Mouse (Mus musculus) hindbrain, embryonic 12.5 days (tissue): ENCODE results near the gene Trim25. TPM values are rescaled to one million over a fixed set of nuclear protein-coding genes. Genes with fewer than 3 reads are reported as not detected.
A peak's percentile ranks its signal among the peaks of the same experiment; 100 is the strongest.

ENCODE experiments used
- ATAC-seq: fragments of 200-750 bp; cut with Nextera tagmentation; 2 replicates; pipeline ENCODE4 v1.8.0; 2017; ENCODE audit warnings: moderate TSS enrichment; ENCODE audit not compliant: low FRiP score
- H3K27ac ChIP-seq: fragments of 300-500 bp; sonication (generic); 2 replicates; pipeline ENCODE4 v1.5.1; 2016; ENCODE audit warnings: mild to moderate bottlenecking
- H3K27me3 ChIP-seq: fragments of 300-500 bp; sonication (generic); 2 replicates; pipeline ENCODE4 v1.6.1; 2016; ENCODE audit warnings: mild to moderate bottlenecking
- H3K36me3 ChIP-seq: fragments of 300-500 bp; sonication (generic); 2 replicates; pipeline ENCODE4 v1.6.1; 2016; ENCODE audit warnings: mild to moderate bottlenecking
- H3K4me1 ChIP-seq: fragments of 300-500 bp; sonication (generic); 2 replicates; pipeline ENCODE4 v1.6.1; 2016
- H3K4me2 ChIP-seq: fragments of 300-500 bp; sonication (generic); replicated peaks from 2 replicates; pipeline ENCODE4 v1.6.1; 2016; ENCODE audit warnings: mild to moderate bottlenecking
- H3K4me3 ChIP-seq: fragments of 300-500 bp; sonication (generic); 2 replicates; pipeline ENCODE4 v1.5.1; 2016; ENCODE audit warnings: mild to moderate bottlenecking
- H3K9ac ChIP-seq: fragments of 300-500 bp; sonication (generic); 2 replicates; pipeline ENCODE4 v1.6.1; 2016; ENCODE audit warnings: mild to moderate bottlenecking, moderate library complexity
- H3K9me3 ChIP-seq: fragments of 300-500 bp; sonication (generic); replicated peaks from 2 replicates; pipeline ENCODE4 v1.6.1; 2016; ENCODE audit warnings: mild to moderate bottlenecking
- WGBS: fragments of 180-500 bp; shearing (Covaris S2); methylation state at CpG from one replicate; pipeline ENCODE4 v1.1.7; 2016; 5-methylcytosine and 5-hydroxymethylcytosine counted together
- polyA plus RNA-seq: library from polyadenylated mRNA; unstranded; fragments of >200 nt; fragmentation: Nextera tagmentation; extraction: Ambion mirVana; gene quantifications from 2 replicates; pipeline ENCODE4 v1.2.1, GENCODE M21; 2016

Gene Trim25
- 3.3 and 4.4 TPM in 2 replicates for polyA plus RNA-seq

- peaks cover 26% of the 10 kb centered on the region for H3K27me3 ChIP-seq
- no peaks in the 10 kb centered on the region for H3K9me3 ChIP-seq
- H3K4me2 ChIP-seq: peak within 1 kb of the TSS; percentile 47
- peak within 1 kb of the TSS; percentile 3; the same call in 1 of the 2 replicates for H3K9ac ChIP-seq
- 3% methylated on average over 48 of the region's 48 CpGs for WGBS
- no peak within 1 kb of the TSS for H3K27ac ChIP-seq
- H3K4me3 ChIP-seq: peak within 1 kb of the TSS; percentile 37
- no peaks in the 10 kb centered on the region for H3K36me3 ChIP-seq
- peaks cover 8% of the 10 kb centered on the region for H3K4me1 ChIP-seq
- ATAC-seq: peak; percentile 46; the same call in 1 of the 2 replicates
Measured at GRCm38 (mm10) chr11:88998974-88999722, at the start of gene Trim25. Trim25 (plus strand) TSS chr11:88999376.

- H3K36me3 ChIP-seq: peaks cover 11% of the 10 kb centered on the region
- no peaks in the 10 kb centered on the region for H3K9me3 ChIP-seq
- WGBS: 93% methylated on average over 8 of the region's 8 CpGs
- H3K4me2 ChIP-seq: no peak overlapping the region
- H3K27ac ChIP-seq: no peak overlapping the region
- ATAC-seq: no peak
- no peaks in the 10 kb centered on the region for H3K27me3 ChIP-seq
- H3K9ac ChIP-seq: no peak overlapping the region
- no peak overlapping the region for H3K4me3 ChIP-seq
- no peaks in the 10 kb centered on the region; the same call in 1 of the 2 replicates for H3K4me1 ChIP-seq
Measured at GRCm38 (mm10) chr11:88949802-88950639, 49.2 kb upstream of the Trim25 start.

GRCm38 (mm10) chr11:88950640-88951250 lies 48.4 kb upstream of the Trim25 start:
- H3K27me3 ChIP-seq: no peaks in the 10 kb centered on the region
- peaks cover 7% of the 10 kb centered on the region; the same call in 1 of the 2 replicates for H3K36me3 ChIP-seq
- H3K4me1 ChIP-seq: no peaks in the 10 kb centered on the region; the same call in 1 of the 2 replicates
- ATAC-seq: no peak
- H3K9ac ChIP-seq: no peak overlapping the region
- no peaks in the 10 kb centered on the region for H3K9me3 ChIP-seq
- 89% methylated on average over 13 of the region's 13 CpGs for WGBS
- no peak overlapping the region for H3K4me2 ChIP-seq
- no peak overlapping the region for H3K4me3 ChIP-seq
- H3K27ac ChIP-seq: no peak overlapping the region

GRCm38 (mm10) chr11:88951576-88951975 lies 47.6 kb upstream of the Trim25 start:
- Histone ChIP-seq H3K36me3 (peaks cover 6% of the 10 kb centered on the region; the same call in 1 of the 2 replicates), H3K27me3 (no peaks in the 10 kb centered on the region), H3K9ac (no peak overlapping the region), H3K9me3 (no peaks in the 10 kb centered on the region), H3K4me1 (no peaks in the 10 kb centered on the region; the same call in 1 of the 2 replicates), H3K4me2 (no peak overlapping the region), H3K4me3 (no peak overlapping the region), H3K27ac (no peak overlapping the region)
- WGBS: 94% methylated on average over 2 of the region's 2 CpGs
- ATAC-seq: no peak

- Histone ChIP-seq H3K4me3 (no peak overlapping the region), H3K4me2 (no peak overlapping the region), H3K27ac (no peak overlapping the region), H3K36me3 (peaks cover 3% of the 10 kb centered on the region; the same call in 1 of the 2 replicates), H3K9me3 (no peaks in the 10 kb centered on the region), H3K4me1 (no peaks in the 10 kb centered on the region; the same call in 1 of the 2 replicates), H3K27me3 (no peaks in the 10 kb centered on the region), H3K9ac (no peak overlapping the region)
- ATAC-seq: no peak
- 93% methylated on average over 5 of the region's 5 CpGs for WGBS
Measured at GRCm38 (mm10) chr11:88952117-88952516, 47.1 kb upstream of the Trim25 start.

GRCm38 (mm10) chr11:88953582-88953981 lies 45.6 kb upstream of the Trim25 start:
- ATAC-seq: no peak
- H3K36me3 ChIP-seq: peaks cover 3% of the 10 kb centered on the region; the same call in 1 of the 2 replicates
- no peak overlapping the region for H3K9ac ChIP-seq
- no peak overlapping the region for H3K27ac ChIP-seq
- H3K4me2 ChIP-seq: no peak overlapping the region
- H3K27me3 ChIP-seq: no peaks in the 10 kb centered on the region
- H3K4me1 ChIP-seq: no peaks in the 10 kb centered on the region; the same call in 1 of the 2 replicates
- 92% methylated on average over 3 of the region's 3 CpGs for WGBS
- H3K9me3 ChIP-seq: no peaks in the 10 kb centered on the region
- H3K4me3 ChIP-seq: no peak overlapping the region

GRCm38 (mm10) chr11:88954803-88955202 lies 44.4 kb upstream of the Trim25 start:
- Histone ChIP-seq H3K36me3 (peaks cover 3% of the 10 kb centered on the region; the same call in 1 of the 2 replicates), H3K4me1 (no peaks in the 10 kb centered on the region; the same call in 1 of the 2 replicates), H3K4me2 (peak overlapping the region; percentile 59), H3K9me3 (no peaks in the 10 kb centered on the region), H3K27ac (peak overlapping the region; percentile 45; the same call in 1 of the 2 replicates), H3K4me3 (peak overlapping the region; percentile 46), H3K9ac (peak overlapping the region; percentile 55), H3K27me3 (no peaks in the 10 kb centered on the region)
- peak; percentile 61; the same call in 1 of the 2 replicates for ATAC-seq
- WGBS: 0% methylated on average over 4 of the region's 4 CpGs

- Histone ChIP-seq H3K4me3 (peak within 1 kb of the TSS; percentile 46), H3K9me3 (no peaks in the 10 kb centered on the region), H3K9ac (peak within 1 kb of the TSS; percentile 55), H3K27ac (peak within 1 kb of the TSS; percentile 45; the same call in 1 of the 2 replicates), H3K4me2 (peak within 1 kb of the TSS; percentile 59), H3K4me1 (no peaks in the 10 kb centered on the region; the same call in 1 of the 2 replicates), H3K36me3 (peaks cover 3% of the 10 kb centered on the region; the same call in 1 of the 2 replicates), H3K27me3 (no peaks in the 10 kb centered on the region)
- 5% methylated on average over 34 of the region's 34 CpGs for WGBS
- peak; percentile 97 for ATAC-seq
Measured at GRCm38 (mm10) chr11:88955217-88955969, 43.8 kb upstream of the Trim25 start, which contains the start of gene Scpep1. Scpep1 (minus strand) TSS chr11:88955465.

- Histone ChIP-seq H3K4me1 (no peaks in the 10 kb centered on the region; the same call in 1 of the 2 replicates), H3K4me2 (no peak overlapping the region), H3K4me3 (no peak overlapping the region), H3K36me3 (no peaks in the 10 kb centered on the region), H3K27me3 (no peaks in the 10 kb centered on the region), H3K9ac (no peak overlapping the region), H3K27ac (no peak overlapping the region), H3K9me3 (no peaks in the 10 kb centered on the region)
- WGBS: 81% methylated on average over 3 of the region's 3 CpGs
- ATAC-seq: no peak
Measured at GRCm38 (mm10) chr11:88958851-88959250, 40.3 kb upstream of the Trim25 start.

- ATAC-seq: no peak
- H3K9ac ChIP-seq: no peak within 1 kb of the TSS
- H3K4me3 ChIP-seq: no peak within 1 kb of the TSS
- H3K27ac ChIP-seq: no peak within 1 kb of the TSS
- H3K9me3 ChIP-seq: no peaks in the 10 kb centered on the region
- no peaks in the 10 kb centered on the region for H3K36me3 ChIP-seq
- H3K4me2 ChIP-seq: no peak within 1 kb of the TSS
- 81% methylated on average over 3 of the region's 3 CpGs for WGBS
- peaks cover 3% of the 10 kb centered on the region; the same call in 1 of the 2 replicates for H3K27me3 ChIP-seq
- H3K4me1 ChIP-seq: no peaks in the 10 kb centered on the region
Measured at GRCm38 (mm10) chr11:88966881-88967361, 32.3 kb upstream of the Trim25 start, which contains the start of gene Elobl. Elobl (minus strand) TSS chr11:88966931.

- peaks cover 3% of the 10 kb centered on the region; the same call in 1 of the 2 replicates for H3K27me3 ChIP-seq
- H3K9me3 ChIP-seq: no peaks in the 10 kb centered on the region
- no peak within 1 kb of the TSS for H3K27ac ChIP-seq
- H3K9ac ChIP-seq: no peak within 1 kb of the TSS
- peaks cover 8% of the 10 kb centered on the region for H3K4me1 ChIP-seq
- no peak for ATAC-seq
- H3K36me3 ChIP-seq: no peaks in the 10 kb centered on the region
- no peak within 1 kb of the TSS for H3K4me2 ChIP-seq
- H3K4me3 ChIP-seq: no peak within 1 kb of the TSS
- 33% methylated on average over 2 of the region's 2 CpGs for WGBS
Measured at GRCm38 (mm10) chr11:88970202-88970732, 28.9 kb upstream of the Trim25 start, which contains the start of gene Coil. Coil (plus strand) TSS chr11:88970252.
